Mouse (Mus musculus): ENCODE measurements at regions not wholly inside any gene's neighbourhood (a gene's known extent, or its start where the extent isn't known, plus 50 kb on each side); places are given as distances from the start of the nearest gene placed in this dataset.
A peak's percentile ranks its signal among the peaks of the same experiment; 100 is the strongest.

- DNase-seq = no peak
Observed at GRCm38 (mm10) chr14:72850884-72851283, 141.1 kb upstream of the Fndc3a start.

- DNase-seq = no peak
Observed at GRCm38 (mm10) chr14:72848271-72848955, 138.6 kb upstream of the Fndc3a start.

- DNase-seq = no peak
Observed at GRCm38 (mm10) chr14:72847466-72847865, 137.7 kb upstream of the Fndc3a start.

- no peak for DNase-seq
Observed at GRCm38 (mm10) chr14:72845621-72846440, 136.0 kb upstream of the Fndc3a start.

GRCm38 (mm10) chr14:72844753-72845369 lies 135.1 kb upstream of the Fndc3a start:
- DNase-seq = peak; percentile 14

- DNase-seq = no peak
Observed at GRCm38 (mm10) chr14:72841753-72842152, 131.9 kb upstream of the Fndc3a start.

GRCm38 (mm10) chr14:72835158-72835557 lies 125.4 kb upstream of the Fndc3a start:
- no peak for DNase-seq

- peak; percentile 49 for DNase-seq
Observed at GRCm38 (mm10) chr14:72829261-72829660, 119.5 kb upstream of the Fndc3a start.

GRCm38 (mm10) chr14:72825549-72825948 lies 115.7 kb upstream of the Fndc3a start:
- DNase-seq = no peak

GRCm38 (mm10) chr14:72822231-72822615 lies 112.4 kb upstream of the Fndc3a start:
- DNase-seq = no peak

- DNase-seq = no peak
Observed at GRCm38 (mm10) chr14:72821517-72822230, 111.9 kb upstream of the Fndc3a start.

GRCm38 (mm10) chr14:72819037-72819436 lies 109.2 kb upstream of the Fndc3a start:
- no peak for DNase-seq

- no peak for DNase-seq
Observed at GRCm38 (mm10) chr14:72817764-72818163, 108.0 kb upstream of the Fndc3a start.

GRCm38 (mm10) chr14:72816847-72817246 lies 107.0 kb upstream of the Fndc3a start:
- peak; percentile 72 for DNase-seq

- DNase-seq = no peak
Observed at GRCm38 (mm10) chr14:72809138-72809537, 99.3 kb upstream of the Fndc3a start.

- DNase-seq = no peak
Observed at GRCm38 (mm10) chr14:72807947-72808346, 98.1 kb upstream of the Fndc3a start.

GRCm38 (mm10) chr14:72807286-72807685 lies 97.5 kb upstream of the Fndc3a start:
- no peak for DNase-seq

- no peak for DNase-seq
Observed at GRCm38 (mm10) chr14:72806598-72806997, 96.8 kb upstream of the Fndc3a start.

- no peak for DNase-seq
Observed at GRCm38 (mm10) chr14:72803579-72803978, 93.8 kb upstream of the Fndc3a start.

- DNase-seq = no peak
Observed at GRCm38 (mm10) chr14:72790654-72791053, 80.9 kb upstream of the Fndc3a start.

GRCm38 (mm10) chr14:72786929-72787328 lies 77.1 kb upstream of the Fndc3a start:
- no peak for DNase-seq

GRCm38 (mm10) chr14:72783248-72783647 lies 73.4 kb upstream of the Fndc3a start:
- DNase-seq = peak; percentile 7

- no peak for DNase-seq
Observed at GRCm38 (mm10) chr14:72779446-72779845, 69.6 kb upstream of the Fndc3a start.
